Mouse (Mus musculus) erythroblast, embryonic 14.5 days (primary cell): ENCODE data around the gene Fam107b.

Experiments used
- GATA1 ChIP-seq: IDR thresholded peaks from 2 replicates; pipeline ENCODE4 v1.6.1; 2012; ENCODE audit warnings: low read length, inconsistent platforms, mixed read lengths
- TAL1 ChIP-seq: IDR thresholded peaks from 3 replicates; pipeline ENCODE4 v1.6.1; 2012; ENCODE audit warnings: low read length, inconsistent platforms, mixed read lengths

DNA sequence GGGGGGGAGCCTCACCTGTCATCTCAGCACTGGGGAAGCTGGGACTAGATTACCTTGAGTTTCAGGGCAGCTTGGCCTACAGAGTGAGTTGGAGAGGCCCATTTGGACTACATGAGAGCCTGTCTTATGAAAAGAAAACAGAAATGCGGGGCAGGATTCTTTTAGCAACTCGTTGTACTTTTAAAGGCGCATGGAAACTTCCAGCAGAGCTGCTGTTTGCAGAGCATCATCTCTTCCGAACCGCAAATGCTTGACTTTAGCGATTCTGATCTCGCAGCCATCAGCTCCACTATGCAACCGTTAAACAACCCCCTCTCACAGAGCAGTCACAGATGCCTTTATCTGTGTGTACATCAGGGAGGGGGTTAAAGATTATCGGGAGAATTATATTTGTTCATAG lies 179.8 kb downstream of the Fam107b start:
- TF ChIP-seq GATA1, result no peak
- TF ChIP-seq TAL1, result no peak
